Mouse (Mus musculus) ES-Bruce4 (cell line): ENCODE data around the gene 2810004N23Rik. TPM values are rescaled to one million over a fixed set of nuclear protein-coding genes. Genes with fewer than 3 reads are reported as not detected.

ENCODE experiments used
- H3K27ac ChIP-seq: 2 replicates; pipeline ENCODE4 v1.5.1; 2012; ENCODE audit warnings: low read length, inconsistent platforms; ENCODE audit not compliant: insufficient read depth
- H3K27me3 ChIP-seq: 2 replicates; pipeline ENCODE4 v1.6.1; 2012; ENCODE audit warnings: mild to moderate bottlenecking, low read length, inconsistent platforms; ENCODE audit not compliant: control insufficient read depth, poor library complexity, insufficient read depth, severe bottlenecking
- H3K36me3 ChIP-seq: 2 replicates; pipeline ENCODE4 v1.6.1; 2012; ENCODE audit warnings: inconsistent platforms, mild to moderate bottlenecking, low read length, moderate library complexity; ENCODE audit not compliant: control insufficient read depth, poor library complexity, insufficient read depth, severe bottlenecking
- H3K4me1 ChIP-seq: one replicate; pipeline ENCODE4 v1.8.1; 2011; ENCODE audit warnings: low read length; ENCODE audit not compliant: control insufficient read depth, insufficient read depth
- H3K4me3 ChIP-seq: 2 replicates; pipeline ENCODE4 v1.5.1; 2011; ENCODE audit warnings: low read depth, mild to moderate bottlenecking, low read length
- H3K9ac ChIP-seq: 2 replicates; pipeline ENCODE4 v1.6.1; 2012; ENCODE audit warnings: low read depth, mild to moderate bottlenecking, inconsistent platforms; ENCODE audit not compliant: poor library complexity, severe bottlenecking
- H3K9me3 ChIP-seq: replicated peaks from 2 replicates; pipeline ENCODE4 v1.6.1; 2012; ENCODE audit warnings: mild to moderate bottlenecking, low read length, inconsistent platforms; ENCODE audit not compliant: control insufficient read depth, poor library complexity, insufficient read depth, severe bottlenecking
- CTCF ChIP-seq: IDR thresholded peaks from one replicate; pipeline ENCODE4 v1.8.1; 2011; ENCODE audit warnings: low read depth, low read length
- EP300 ChIP-seq: IDR thresholded peaks from 2 replicates; pipeline ENCODE4 v1.6.1; 2011; ENCODE audit warnings: low read depth, low read length; ENCODE audit not compliant: insufficient read depth
- POLR2A ChIP-seq: IDR thresholded peaks from one replicate; pipeline ENCODE4 v1.8.1; 2011; ENCODE audit warnings: low read length; ENCODE audit not compliant: insufficient read depth
- polyA plus RNA-seq: library from polyadenylated mRNA; stranded (reverse); fragments of >200 nt; gene quantifications from 2 replicates; pipeline ENCODE4 v1.2.4, GENCODE M21; 2011; ENCODE audit warnings: low read depth; ENCODE audit not compliant: missing spikeins, insufficient read depth, insufficient read length

Gene 2810004N23Rik
- polyA plus RNA-seq, 1 experiment, result 93.6 TPM

- Histone ChIP-seq H3K27me3 (peaks cover 29% of the 10 kb centered on the region), H3K27ac (no peak overlapping the region), H3K36me3 (no peaks in the 10 kb centered on the region), H3K4me1 (no peaks in the 10 kb centered on the region), H3K9me3 (no peaks in the 10 kb centered on the region), H3K9ac (peak overlapping the region; percentile 36; the same call in 1 of the 2 replicates), H3K4me3 (peak overlapping the region; percentile 68)
- TF ChIP-seq CTCF, result no peak
- 0 out of 2 replicates have a peak, but pooled peaks have one; percentile 21 for TF ChIP-seq EP300
Observed at GRCm38 (mm10) chr8:124793172-124793651, 69.7 kb downstream of the 2810004N23Rik start.

- peak within 1 kb of the TSS; percentile 36 for H3K9ac ChIP-seq
- no peak for TF ChIP-seq EP300
- no peak for TF ChIP-seq CTCF
- no peak for TF ChIP-seq POLR2A
Observed at GRCm38 (mm10) chr8:124792708-124793107, 70.2 kb downstream of the 2810004N23Rik start, which contains the start of gene Trim67. Gene Trim67 (plus strand): TSS chr8:124793092.

GRCm38 (mm10) chr8:124792186-124792585 lies 70.7 kb downstream of the 2810004N23Rik start:
- no peaks in the 10 kb centered on the region for H3K9me3 ChIP-seq
- peak overlapping the region; percentile 58 for H3K4me3 ChIP-seq
- no peak overlapping the region for H3K27ac ChIP-seq
- H3K4me1 ChIP-seq, result no peaks in the 10 kb centered on the region
- TF ChIP-seq POLR2A (no peak), EP300 (no peak), CTCF (no peak)
- H3K9ac ChIP-seq, result peak overlapping the region; percentile 36
- peaks cover 29% of the 10 kb centered on the region for H3K27me3 ChIP-seq
- H3K36me3 ChIP-seq, result no peaks in the 10 kb centered on the region

More at GRCm38 (mm10) chr8:124792708-124793107, 70.2 kb downstream of the 2810004N23Rik start, which contains the start of gene Trim67:
- Histone ChIP-seq H3K27ac (no peak within 1 kb of the TSS), H3K4me1 (no peaks in the 10 kb centered on the region), H3K27me3 (peaks cover 29% of the 10 kb centered on the region), H3K36me3 (no peaks in the 10 kb centered on the region), H3K9me3 (no peaks in the 10 kb centered on the region), H3K4me3 (peak within 1 kb of the TSS; percentile 68)

- Histone ChIP-seq H3K4me1 (no peaks in the 10 kb centered on the region), H3K9ac (peak overlapping the region; percentile 36; the same call in 1 of the 2 replicates), H3K4me3 (peak overlapping the region; percentile 58; the same call in 1 of the 2 replicates), H3K36me3 (no peaks in the 10 kb centered on the region), H3K27ac (no peak overlapping the region), H3K27me3 (peaks cover 29% of the 10 kb centered on the region), H3K9me3 (no peaks in the 10 kb centered on the region)
- no peak for TF ChIP-seq EP300
- no peak for TF ChIP-seq POLR2A
- no peak for TF ChIP-seq CTCF
Observed at GRCm38 (mm10) chr8:124791751-124792150, 71.2 kb downstream of the 2810004N23Rik start.

- Histone ChIP-seq H3K4me3 (no peak overlapping the region), H3K4me1 (no peaks in the 10 kb centered on the region), H3K9me3 (no peaks in the 10 kb centered on the region), H3K36me3 (no peaks in the 10 kb centered on the region), H3K27me3 (peaks cover 27% of the 10 kb centered on the region), H3K27ac (no peak overlapping the region), H3K9ac (no peak overlapping the region)
- TF ChIP-seq CTCF (no peak), POLR2A (no peak), EP300 (no peak)
Observed at GRCm38 (mm10) chr8:124790676-124791075, 72.2 kb downstream of the 2810004N23Rik start.

Other genes with a start within 250 kb of the 2810004N23Rik start
- gene 2310022B05Rik, start 199.8 kb downstream of the 2810004N23Rik start, polyA plus RNA-seq, result 25.9 and 31.4 TPM in 2 replicates
- gene Ttc13, start 141.1 kb downstream of the 2810004N23Rik start, polyA plus RNA-seq, result 57.1 and 59.4 TPM in 2 replicates
- gene Arv1, start 141.0 kb downstream of the 2810004N23Rik start, polyA plus RNA-seq, result 25.4 and 28.8 TPM in 2 replicates
- gene Fam89a, start 111.3 kb downstream of the 2810004N23Rik start, polyA plus RNA-seq, result 6.9 and 8.0 TPM in 2 replicates
- 9.1 and 9.4 TPM in 2 replicates for gene Trim67, start 70.0 kb downstream of the 2810004N23Rik start, polyA plus RNA-seq
- 96.0 and 113 TPM in 2 replicates for gene Gnpat, start 87 bp downstream of the 2810004N23Rik start, polyA plus RNA-seq
- 10.1 and 10.9 TPM in 2 replicates for gene Exoc8, start 34.6 kb upstream of the 2810004N23Rik start, polyA plus RNA-seq
- gene Sprtn, start 34.8 kb upstream of the 2810004N23Rik start, polyA plus RNA-seq, result 14.3 and 16.0 TPM in 2 replicates
- 19.9 and 20.3 TPM in 2 replicates for gene Egln1, start 86.2 kb upstream of the 2810004N23Rik start, polyA plus RNA-seq
- gene Tsnax, start 149.9 kb upstream of the 2810004N23Rik start, polyA plus RNA-seq, result 48.9 and 51.2 TPM in 2 replicates
- gene Disc1, start 191.1 kb upstream of the 2810004N23Rik start, polyA plus RNA-seq, result 1.2 TPM in 1 of 2 replicates, not detected in the other